Mouse (Mus musculus) heart, embryonic 13.5 days (tissue): ENCODE data around the gene Msi2. TPM values are rescaled to one million over a fixed set of nuclear protein-coding genes. Genes with fewer than 3 reads are reported as not detected.

Experiments
- ATAC-seq: fragments of 200-750 bp; cut with Nextera tagmentation; 2 replicates; pipeline ENCODE4 v1.8.0; 2017; ENCODE audit warnings: moderate TSS enrichment; ENCODE audit not compliant: insufficient number of reproducible peaks, low FRiP score, low TSS enrichment; ENCODE audit errors: extremely low read depth
- H3K27ac ChIP-seq: fragments of 300-500 bp; sonication (generic); replicated peaks from 2 replicates; pipeline ENCODE4 v1.5.1; 2015; ENCODE audit warnings: moderate library complexity, mild to moderate bottlenecking, inconsistent platforms
- H3K27me3 ChIP-seq: fragments of 300-500 bp; sonication (generic); replicated peaks from 2 replicates; pipeline ENCODE4 v1.6.1; 2015; ENCODE audit warnings: mild to moderate bottlenecking, inconsistent platforms
- H3K36me3 ChIP-seq: fragments of 300-500 bp; sonication (generic); 2 replicates; pipeline ENCODE4 v1.6.1; 2015; ENCODE audit warnings: mild to moderate bottlenecking, inconsistent platforms
- H3K4me1 ChIP-seq: fragments of 300-500 bp; sonication (generic); 2 replicates; pipeline ENCODE4 v1.6.1; 2015; ENCODE audit warnings: inconsistent platforms
- H3K4me2 ChIP-seq: fragments of 300-500 bp; sonication (generic); 2 replicates; pipeline ENCODE4 v1.6.1; 2015; ENCODE audit warnings: inconsistent platforms, mild to moderate bottlenecking, moderate library complexity
- H3K4me3 ChIP-seq: fragments of 300-500 bp; sonication (generic); 2 replicates; pipeline ENCODE4 v1.5.1; 2015; ENCODE audit warnings: moderate library complexity, mild to moderate bottlenecking, inconsistent platforms
- H3K9ac ChIP-seq: fragments of 300-500 bp; sonication (generic); 2 replicates; pipeline ENCODE4 v1.6.1; 2015; ENCODE audit warnings: inconsistent platforms, mild to moderate bottlenecking, moderate library complexity
- H3K9me3 ChIP-seq: fragments of 300-500 bp; sonication (generic); 2 replicates; pipeline ENCODE4 v1.6.1; 2016; ENCODE audit warnings: inconsistent platforms
- WGBS: fragments of 180-500 bp; shearing (Covaris S2); methylation state at CpG from one replicate; pipeline ENCODE4 v1.1.7; 2015; ENCODE audit warnings: mixed read lengths; 5-methylcytosine and 5-hydroxymethylcytosine counted together
- polyA plus RNA-seq: library from polyadenylated mRNA; unstranded; fragments of >200 nt; fragmentation: Nextera tagmentation; extraction: Ambion mirVana; gene quantifications from 2 replicates; pipeline ENCODE4 v1.2.1, GENCODE M21; 2015

Msi2 gene
- polyA plus RNA-seq, 1 experiment from 2014 or later = 16.2 TPM

DNA sequence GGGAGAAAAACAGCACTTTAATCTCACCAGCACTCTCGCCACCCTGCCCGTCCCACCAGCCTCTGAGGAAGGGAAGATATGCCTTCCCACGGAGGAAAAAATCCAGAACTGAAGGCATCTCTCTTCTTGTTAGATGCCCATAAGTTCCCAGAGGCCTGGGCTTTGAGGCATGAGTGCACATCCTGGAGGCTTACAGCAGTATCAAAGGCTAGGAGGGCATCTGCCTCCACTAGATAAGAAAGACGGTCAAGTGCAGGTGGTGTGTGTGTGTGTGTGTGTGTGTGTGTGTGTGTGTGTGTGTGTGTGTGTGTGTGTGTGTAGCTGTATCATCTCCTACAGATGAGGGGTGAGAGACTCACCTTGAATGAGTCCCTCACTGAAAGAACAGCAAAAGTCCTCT lies 188.3 kb downstream of the Msi2 start:
- Histone ChIP-seq H3K36me3 (peaks cover 4% of the 10 kb centered on the region; the same call in 1 of the 2 replicates), H3K4me2 (no peak overlapping the region), H3K27ac (peak overlapping the region; percentile 96), H3K4me3 (no peak overlapping the region), H3K27me3 (no peaks in the 10 kb centered on the region), H3K4me1 (peaks cover 71% of the 10 kb centered on the region), H3K9me3 (no peaks in the 10 kb centered on the region), H3K9ac (no peak overlapping the region)
- no peak for ATAC-seq
- 45% methylated on average over 4 of the region's 4 CpGs for WGBS

DNA sequence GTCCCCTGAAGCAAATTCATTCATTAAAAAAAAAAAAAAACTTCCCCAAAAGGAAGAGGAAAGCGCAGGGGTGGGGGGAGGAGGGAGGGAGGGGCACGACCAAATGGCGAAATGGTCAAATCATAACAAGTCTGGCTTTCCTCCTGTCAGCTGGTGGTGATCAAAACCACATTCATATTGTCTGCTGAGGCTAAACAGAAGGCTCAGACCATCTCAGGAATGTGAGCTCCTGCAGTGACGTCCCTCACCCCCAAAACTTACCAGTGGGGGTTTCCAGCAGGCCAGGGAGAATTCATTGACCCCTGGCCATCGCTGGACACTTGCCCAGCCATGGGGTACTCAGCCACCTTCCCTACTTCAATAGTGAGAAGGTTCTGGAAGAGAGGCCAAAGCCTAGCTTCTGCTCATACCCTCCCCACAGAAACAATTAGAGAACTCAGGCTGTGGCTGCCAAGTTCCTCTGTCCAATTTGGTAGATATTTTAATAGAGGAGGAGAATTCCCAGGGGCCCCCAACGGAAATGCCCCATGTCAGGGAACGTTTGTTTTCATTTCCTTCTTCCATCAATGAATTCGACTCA lies 189.7 kb downstream of the Msi2 start:
- 21% methylated on average over 8 of the region's 8 CpGs for WGBS
- H3K36me3 ChIP-seq = peaks cover 4% of the 10 kb centered on the region; the same call in 1 of the 2 replicates

DNA sequence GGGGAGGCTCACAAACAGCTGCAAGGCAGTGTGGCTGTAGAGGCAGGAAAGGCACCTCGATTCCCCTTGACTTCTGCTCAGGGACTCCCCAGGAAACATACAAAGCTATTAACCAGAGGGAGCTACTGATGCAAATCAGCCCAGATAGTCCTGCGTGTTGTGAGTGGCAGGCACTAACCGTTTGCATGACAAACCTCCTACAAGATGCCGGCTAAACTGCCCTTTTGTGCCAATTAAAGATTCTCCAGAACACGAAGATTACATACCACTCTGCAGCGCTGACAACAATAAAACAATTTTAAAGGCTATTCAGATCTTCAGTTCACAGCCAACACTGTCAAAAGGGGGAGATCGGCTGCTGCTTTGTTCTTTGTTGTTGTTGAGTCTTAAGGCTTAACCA lies 191.6 kb downstream of the Msi2 start:
- Histone ChIP-seq H3K4me3 (no peak overlapping the region), H3K9me3 (no peaks in the 10 kb centered on the region), H3K9ac (peak overlapping the region; percentile 69), H3K27ac (peak overlapping the region; percentile 96), H3K4me1 (peaks cover 89% of the 10 kb centered on the region), H3K4me2 (no peak overlapping the region), H3K36me3 (peaks cover 3% of the 10 kb centered on the region; the same call in 1 of the 2 replicates), H3K27me3 (no peaks in the 10 kb centered on the region)
- WGBS = 26% methylated on average over 7 of the region's 7 CpGs
- ATAC-seq = no peak

More for the DNA sequence above, 189.7 kb downstream of the Msi2 start:
- peak overlapping the region; percentile 52; the same call in 1 of the 2 replicates for H3K9ac ChIP-seq
- H3K9me3 ChIP-seq = no peaks in the 10 kb centered on the region
- peak overlapping the region; percentile 96 for H3K27ac ChIP-seq
- H3K4me1 ChIP-seq = peaks cover 71% of the 10 kb centered on the region
- no peaks in the 10 kb centered on the region for H3K27me3 ChIP-seq
- H3K4me2 ChIP-seq = peak overlapping the region; percentile 11; the same call in 1 of the 2 replicates
- H3K4me3 ChIP-seq = no peak overlapping the region
- ATAC-seq = no peak

DNA sequence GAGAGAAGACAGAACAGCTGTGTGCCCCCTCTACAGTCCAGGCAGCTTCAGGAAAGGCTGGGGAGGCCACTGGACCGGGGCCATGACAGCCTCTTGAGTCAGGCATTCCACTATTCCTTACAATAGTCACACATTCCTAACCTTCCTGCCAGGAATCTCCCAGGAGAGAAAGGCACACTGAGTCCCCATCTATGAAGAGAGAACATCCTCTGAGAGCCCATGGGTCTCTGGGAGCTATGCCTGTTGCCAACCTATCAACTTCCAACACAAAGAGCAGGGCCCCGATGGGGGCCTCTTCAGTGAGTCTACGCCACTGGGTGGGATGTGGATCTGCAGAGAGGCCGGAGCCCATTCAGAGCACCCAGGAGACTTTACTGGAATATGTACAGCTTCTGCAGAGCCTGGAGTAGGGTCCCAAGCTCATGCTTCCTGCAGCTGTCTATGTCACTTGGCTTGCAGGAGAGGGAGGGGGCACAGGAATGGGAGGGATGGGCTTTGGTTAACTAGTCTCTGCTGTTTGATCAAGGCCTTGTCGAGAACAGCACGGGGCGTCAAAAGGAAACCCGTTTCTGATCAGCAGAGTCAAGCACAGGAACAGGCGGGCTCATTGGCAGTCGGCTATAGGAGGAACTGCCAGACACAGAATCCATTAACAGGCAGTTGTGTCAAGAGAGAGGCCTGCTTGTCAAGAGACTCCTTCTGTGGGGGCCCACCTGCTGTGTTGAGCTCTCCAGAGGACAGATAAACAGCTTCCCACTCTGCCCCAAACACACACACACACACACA lies 193.3 kb downstream of the Msi2 start:
- no peaks in the 10 kb centered on the region for H3K36me3 ChIP-seq
- WGBS = 10% methylated on average over 10 of the region's 10 CpGs
- peak overlapping the region; percentile 96 for H3K27ac ChIP-seq
- ATAC-seq = 0 out of 2 replicates have a peak, but pooled peaks have one; percentile 6
- peaks cover 100% of the 10 kb centered on the region for H3K4me1 ChIP-seq
- no peaks in the 10 kb centered on the region for H3K9me3 ChIP-seq
- no peak overlapping the region for H3K4me3 ChIP-seq
- H3K9ac ChIP-seq = peak overlapping the region; percentile 69
- no peaks in the 10 kb centered on the region for H3K27me3 ChIP-seq
- H3K4me2 ChIP-seq = peak overlapping the region; percentile 31

DNA sequence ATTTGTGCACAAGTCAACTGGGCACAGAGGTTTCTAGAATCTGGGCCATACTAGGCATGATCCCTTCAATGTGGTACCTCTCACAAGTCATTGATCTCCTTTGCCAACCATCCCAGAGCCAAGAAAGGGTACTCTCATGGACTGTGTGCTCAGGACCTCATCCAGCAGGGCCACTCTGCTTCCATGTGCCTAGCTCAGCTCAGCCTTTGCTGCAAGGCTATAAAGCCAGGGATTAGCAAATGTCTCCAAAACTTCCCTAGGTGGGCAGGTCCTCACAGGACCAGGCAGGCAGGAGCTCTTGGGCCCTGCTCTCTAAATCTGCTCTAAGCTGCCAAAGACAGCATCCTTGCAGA lies 193.9 kb downstream of the Msi2 start:
- H3K27ac ChIP-seq = peak overlapping the region; percentile 96
- no peaks in the 10 kb centered on the region for H3K27me3 ChIP-seq
- peak overlapping the region; percentile 31; the same call in 1 of the 2 replicates for H3K4me2 ChIP-seq
- no peak overlapping the region for H3K4me3 ChIP-seq
- H3K9ac ChIP-seq = peak overlapping the region; percentile 64
- H3K9me3 ChIP-seq = no peaks in the 10 kb centered on the region
- ATAC-seq = no peak
- peaks cover 95% of the 10 kb centered on the region for H3K4me1 ChIP-seq
- H3K36me3 ChIP-seq = no peaks in the 10 kb centered on the region

DNA sequence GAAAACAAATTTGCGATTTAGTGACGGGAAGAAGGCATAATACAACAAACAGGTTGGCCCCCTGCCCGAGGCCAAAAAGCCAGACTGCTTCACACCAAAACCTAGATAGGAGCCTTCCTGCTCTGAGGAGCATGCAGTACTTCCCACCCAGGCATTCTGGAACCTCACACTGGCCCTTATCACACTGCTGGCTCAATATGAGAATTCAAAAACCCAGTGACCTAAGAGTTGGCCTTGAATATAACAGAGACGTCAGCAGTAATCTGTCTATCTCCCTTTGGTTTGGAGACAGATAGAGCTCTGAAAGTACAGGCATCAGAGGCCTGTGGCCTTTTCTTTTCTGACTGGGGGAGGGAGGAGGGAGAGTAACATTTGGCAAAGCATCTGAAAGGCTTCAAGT lies 194.4 kb downstream of the Msi2 start:
- H3K4me3 ChIP-seq = no peak overlapping the region
- ATAC-seq = peak; percentile 48; the same call in 1 of the 2 replicates
- H3K27ac ChIP-seq = peak overlapping the region; percentile 96
- WGBS = 9% methylated on average over 4 of the region's 4 CpGs
- H3K4me2 ChIP-seq = peak overlapping the region; percentile 31; the same call in 1 of the 2 replicates
- peak overlapping the region; percentile 64 for H3K9ac ChIP-seq
- H3K9me3 ChIP-seq = no peaks in the 10 kb centered on the region
- H3K36me3 ChIP-seq = no peaks in the 10 kb centered on the region
- no peaks in the 10 kb centered on the region for H3K27me3 ChIP-seq
- H3K4me1 ChIP-seq = peaks cover 90% of the 10 kb centered on the region

DNA sequence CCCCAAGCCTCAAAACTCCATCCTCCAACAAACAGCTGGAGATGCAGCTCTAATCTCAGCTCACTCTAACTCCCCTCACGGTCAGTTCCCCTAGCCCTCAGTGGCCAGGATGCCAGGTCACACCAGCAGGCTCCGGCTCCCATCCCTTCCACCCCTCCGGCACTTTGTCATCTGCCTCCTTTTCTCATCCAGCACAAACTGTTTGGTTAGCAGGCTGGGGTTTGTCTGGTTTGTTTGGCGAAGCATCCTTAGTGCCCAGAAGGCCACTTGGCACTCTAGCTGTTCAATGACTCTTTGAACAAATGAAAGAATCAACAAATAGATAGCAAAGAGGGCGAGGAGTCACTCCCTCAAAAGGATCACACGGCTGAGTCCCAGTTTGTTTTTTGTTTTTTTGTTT lies 194.8 kb downstream of the Msi2 start:
- Histone ChIP-seq H3K9me3 (no peaks in the 10 kb centered on the region), H3K4me3 (no peak overlapping the region), H3K27ac (peak overlapping the region; percentile 96), H3K9ac (peak overlapping the region; percentile 64), H3K4me1 (peaks cover 86% of the 10 kb centered on the region), H3K27me3 (no peaks in the 10 kb centered on the region), H3K4me2 (0 out of 2 replicates have a peak overlapping the region, but pooled peaks have one; percentile 31), H3K36me3 (no peaks in the 10 kb centered on the region)
- 46% methylated on average over 6 of the region's 6 CpGs for WGBS
- no peak for ATAC-seq

DNA sequence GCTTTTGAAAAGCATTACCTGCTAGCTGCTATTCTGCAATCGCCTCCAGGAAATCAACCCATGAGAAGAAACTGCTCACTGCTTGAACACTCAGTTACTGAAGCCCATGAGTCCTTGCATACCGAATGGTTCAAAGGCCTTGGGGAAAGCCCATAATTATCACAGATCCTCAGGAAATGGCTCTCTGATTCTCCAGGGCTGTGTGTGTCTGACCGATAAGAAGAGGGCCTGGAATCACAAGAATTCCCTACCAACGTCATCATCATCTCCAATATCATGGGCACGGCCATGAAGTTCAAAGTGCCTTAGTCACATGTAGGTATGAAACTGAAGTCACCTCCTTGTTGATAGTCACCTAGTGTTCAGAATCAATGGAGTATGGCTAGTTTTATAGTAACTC lies 196.2 kb downstream of the Msi2 start:
- Histone ChIP-seq H3K4me2 (no peak overlapping the region), H3K9ac (0 out of 2 replicates have a peak overlapping the region, but pooled peaks have one; percentile 10), H3K4me1 (peaks cover 80% of the 10 kb centered on the region), H3K4me3 (no peak overlapping the region), H3K27me3 (no peaks in the 10 kb centered on the region), H3K27ac (peak overlapping the region; percentile 73), H3K9me3 (no peaks in the 10 kb centered on the region), H3K36me3 (peaks cover 4% of the 10 kb centered on the region; the same call in 1 of the 2 replicates)
- 37% methylated on average over 5 of the region's 5 CpGs for WGBS
- ATAC-seq = no peak

DNA sequence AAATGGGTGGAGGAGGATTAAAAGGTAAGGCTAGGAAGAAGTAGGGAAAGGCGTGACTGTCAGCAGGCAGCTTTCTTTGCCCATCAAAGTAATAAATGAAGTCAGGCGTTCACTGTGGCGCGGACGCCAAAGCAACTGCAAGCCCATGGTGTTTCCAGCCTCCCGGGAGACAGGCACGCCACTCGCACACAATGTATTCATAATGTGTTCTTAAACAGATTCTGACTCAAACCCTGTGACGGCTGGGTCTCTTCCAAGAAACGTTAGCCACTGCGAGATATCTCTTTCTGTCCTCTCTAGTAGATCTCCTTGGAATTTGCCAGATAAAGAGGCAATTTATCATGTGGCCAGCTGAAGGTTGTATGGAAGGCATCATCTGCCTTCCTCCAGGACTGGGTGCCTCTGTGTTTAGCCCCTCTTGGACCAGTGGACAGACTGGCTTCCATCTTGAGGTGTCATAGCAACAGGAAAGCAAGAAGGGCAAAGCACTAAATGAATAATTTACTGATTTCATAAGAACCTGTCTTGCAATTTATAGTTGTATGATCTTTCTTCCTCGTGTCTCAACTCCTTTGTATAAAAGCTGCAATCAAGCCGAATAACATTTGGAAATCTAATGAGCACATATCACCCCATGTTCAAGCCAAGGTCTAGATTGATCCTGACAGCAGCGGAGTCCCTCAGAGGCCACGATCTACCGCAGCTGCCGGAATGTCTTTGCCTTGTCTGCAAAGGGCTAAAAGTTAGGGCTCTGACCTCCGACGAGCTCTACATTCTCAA lies 197.2 kb downstream of the Msi2 start:
- 65% methylated on average over 19 of the region's 19 CpGs for WGBS
- no peaks in the 10 kb centered on the region for H3K9me3 ChIP-seq
- H3K4me3 ChIP-seq = no peak overlapping the region
- H3K36me3 ChIP-seq = peaks cover 4% of the 10 kb centered on the region; the same call in 1 of the 2 replicates
- no peaks in the 10 kb centered on the region for H3K27me3 ChIP-seq
- H3K9ac ChIP-seq = no peak overlapping the region
- no peak overlapping the region for H3K4me2 ChIP-seq
- peaks cover 80% of the 10 kb centered on the region for H3K4me1 ChIP-seq
- H3K27ac ChIP-seq = peak overlapping the region; percentile 73
- ATAC-seq = no peak

DNA sequence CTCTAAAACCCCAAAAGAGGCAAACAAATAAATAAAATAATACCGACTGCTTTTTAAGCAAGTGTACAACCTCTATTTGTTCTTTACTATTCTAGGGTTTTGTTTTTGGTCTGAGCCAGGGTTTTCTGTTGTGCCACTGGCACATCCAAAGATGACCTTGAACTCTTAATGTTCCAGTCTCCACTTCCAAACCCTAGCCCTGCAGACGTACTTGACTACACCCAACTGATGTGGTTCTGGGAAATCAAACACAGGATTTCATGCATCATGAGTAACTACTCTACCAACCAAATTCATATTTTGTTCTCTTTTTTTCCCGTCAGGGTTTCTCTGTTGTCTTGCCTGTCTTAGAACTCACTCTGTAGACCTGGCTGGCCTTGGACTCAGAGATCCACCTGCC lies 200.0 kb downstream of the Msi2 start:
- peaks cover 4% of the 10 kb centered on the region; the same call in 1 of the 2 replicates for H3K36me3 ChIP-seq
- H3K9me3 ChIP-seq = no peaks in the 10 kb centered on the region
- H3K4me3 ChIP-seq = no peak overlapping the region
- no peak overlapping the region for H3K4me2 ChIP-seq
- no peak overlapping the region for H3K27ac ChIP-seq
- peaks cover 78% of the 10 kb centered on the region for H3K4me1 ChIP-seq
- no peaks in the 10 kb centered on the region for H3K27me3 ChIP-seq
- no peak overlapping the region for H3K9ac ChIP-seq
- ATAC-seq = no peak
- 89% methylated on average over 3 of the region's 3 CpGs for WGBS
